Mouse (Mus musculus) hindbrain, postnatal 0 days (tissue): ENCODE measurements around the gene Pls1. TPM values are rescaled to one million over a fixed set of nuclear protein-coding genes. Genes with fewer than 3 reads are reported as not detected.

Experiments used
- ATAC-seq: fragments of 200-750 bp; cut with Nextera tagmentation; 2 replicates; pipeline ENCODE4 v1.8.0; 2017; ENCODE audit warnings: mild to moderate bottlenecking, moderate TSS enrichment, moderate library complexity
- DNase-seq: peaks from one replicate; pipeline ENCODE4 v3.0.0-alpha.2; 2015; ENCODE audit warnings: low spot score
- H3K27ac ChIP-seq: fragments of 300-500 bp; sonication (generic); 2 replicates; pipeline ENCODE4 v1.5.1; 2014; ENCODE audit warnings: mild to moderate bottlenecking
- H3K27me3 ChIP-seq: fragments of 300-500 bp; sonication (generic); 2 replicates; pipeline ENCODE4 v1.6.1; 2014; ENCODE audit warnings: low read length, mixed read lengths; ENCODE audit not compliant: insufficient read depth
- H3K36me3 ChIP-seq: fragments of 300-500 bp; sonication (generic); 2 replicates; pipeline ENCODE4 v1.6.1; 2014; ENCODE audit warnings: low read length, mixed read lengths; ENCODE audit not compliant: insufficient read depth
- H3K4me1 ChIP-seq: fragments of 300-500 bp; sonication (generic); 2 replicates; pipeline ENCODE4 v1.6.1; 2014; ENCODE audit warnings: antibody characterized with exemption, low read length, mixed read lengths; ENCODE audit not compliant: insufficient read depth
- H3K4me2 ChIP-seq: fragments of 300-500 bp; sonication (generic); 2 replicates; pipeline ENCODE4 v1.6.1; 2014; ENCODE audit warnings: low read depth, mild to moderate bottlenecking, low read length, moderate library complexity, mixed read lengths
- H3K4me3 ChIP-seq: fragments of 300-500 bp; sonication (generic); 2 replicates; pipeline ENCODE4 v1.5.1; 2014; ENCODE audit warnings: low read length
- H3K9ac ChIP-seq: fragments of 300-500 bp; sonication (generic); replicated peaks from 2 replicates; pipeline ENCODE4 v1.6.1; 2014; ENCODE audit warnings: mild to moderate bottlenecking, low read length, moderate library complexity, mixed read lengths
- H3K9me3 ChIP-seq: fragments of 300-500 bp; sonication (generic); 2 replicates; pipeline ENCODE4 v1.6.1; 2016; ENCODE audit warnings: low read length, mixed read lengths
- CTCF ChIP-seq: IDR thresholded peaks from 2 replicates; pipeline ENCODE4 v1.5.1; 2016; ENCODE audit warnings: antibody characterized with exemption, control low read depth, low read depth
- WGBS: fragments of 180-500 bp; shearing (Covaris S2); extraction: QIAGEN DNeasy Blood & Tissue Kit; methylation state at CpG from one replicate; pipeline ENCODE4 v1.1.7; 2014; 5-methylcytosine and 5-hydroxymethylcytosine counted together
- polyA plus RNA-seq: library from polyadenylated mRNA; unstranded; fragments of >200 nt; fragmentation: Nextera tagmentation; extraction: Ambion mirVana; gene quantifications from 2 replicates; pipeline ENCODE4 v1.2.1, GENCODE M21; 2015
- total RNA-seq: library from RNA; depleted of rRNA; stranded (reverse); fragments of >200 nt; gene quantifications from 2 replicates; pipeline ENCODE4 v1.2.3, GENCODE M21; 2014

Gene Pls1
- total and polyA plus RNA-seq, 2 experiments from 2014 or later, result 0.78 to 3.0 TPM

- Histone ChIP-seq H3K4me2 (no peak overlapping the region), H3K27me3 (no peaks in the 10 kb centered on the region), H3K4me3 (no peak overlapping the region), H3K9ac (no peak overlapping the region), H3K9me3 (no peaks in the 10 kb centered on the region), H3K4me1 (no peaks in the 10 kb centered on the region), H3K36me3 (no peaks in the 10 kb centered on the region), H3K27ac (no peak overlapping the region)
- no peak for TF ChIP-seq CTCF
- DNase-seq (no peak), ATAC-seq (no peak)
- 71% methylated on average over 2 of the region's 2 CpGs for whole genome bisulfite sequencing
These were observed 9.8 kb upstream of the Pls1 start for GRCm38 (mm10) chr9:95854891-95855290.

- H3K4me2 ChIP-seq, result no peak overlapping the region
- H3K9ac ChIP-seq, result no peak overlapping the region
- H3K27ac ChIP-seq, result no peak overlapping the region
- no peaks in the 10 kb centered on the region for H3K9me3 ChIP-seq
- H3K4me1 ChIP-seq, result no peaks in the 10 kb centered on the region
- H3K36me3 ChIP-seq, result no peaks in the 10 kb centered on the region
- 26% methylated on average over 4 of the region's 4 CpGs for WGBS
- DNase-seq, result peak; percentile 93
- H3K27me3 ChIP-seq, result no peaks in the 10 kb centered on the region
- peak; percentile 48; the same call in 1 of the 2 replicates for ATAC-seq
- no peak overlapping the region for H3K4me3 ChIP-seq
- peak; percentile 93 for TF ChIP-seq CTCF
These were observed 7.8 kb upstream of the Pls1 start for GRCm38 (mm10) chr9:95852896-95853295.

GRCm38 (mm10) chr9:95851671-95852070, 6.6 kb upstream of the Pls1 start:
- no peak overlapping the region for H3K4me3 ChIP-seq
- no peaks in the 10 kb centered on the region for H3K4me1 ChIP-seq
- DNase-seq (no peak), ATAC-seq (no peak)
- no peak overlapping the region for H3K27ac ChIP-seq
- H3K36me3 ChIP-seq, result no peaks in the 10 kb centered on the region
- H3K9ac ChIP-seq, result no peak overlapping the region
- 68% methylated on average over 11 of the region's 11 CpGs for WGBS
- no peak for TF ChIP-seq CTCF
- no peak overlapping the region for H3K4me2 ChIP-seq
- no peaks in the 10 kb centered on the region for H3K27me3 ChIP-seq
- H3K9me3 ChIP-seq, result no peaks in the 10 kb centered on the region

DNA sequence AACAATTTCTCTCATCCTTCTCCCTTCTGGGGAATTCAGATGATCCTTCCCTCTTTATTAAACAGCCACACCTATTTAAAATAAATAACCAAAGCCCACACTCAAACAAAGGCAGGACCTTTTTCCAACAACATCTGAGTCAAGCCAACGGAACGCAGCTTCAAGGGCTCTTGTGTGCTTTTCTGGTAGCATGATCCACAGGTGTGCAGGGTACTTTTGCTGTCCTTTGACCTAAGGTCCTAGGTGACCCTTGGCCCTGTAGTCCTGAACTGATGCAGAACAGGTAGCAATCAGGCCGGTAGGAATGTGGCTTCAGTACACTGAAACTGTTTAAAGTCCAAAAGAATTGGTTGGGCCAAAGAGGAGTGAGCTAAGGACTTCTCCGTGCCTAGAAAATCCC, 600 bp upstream of the Pls1 start:
- ATAC-seq, result no peak

DNA sequence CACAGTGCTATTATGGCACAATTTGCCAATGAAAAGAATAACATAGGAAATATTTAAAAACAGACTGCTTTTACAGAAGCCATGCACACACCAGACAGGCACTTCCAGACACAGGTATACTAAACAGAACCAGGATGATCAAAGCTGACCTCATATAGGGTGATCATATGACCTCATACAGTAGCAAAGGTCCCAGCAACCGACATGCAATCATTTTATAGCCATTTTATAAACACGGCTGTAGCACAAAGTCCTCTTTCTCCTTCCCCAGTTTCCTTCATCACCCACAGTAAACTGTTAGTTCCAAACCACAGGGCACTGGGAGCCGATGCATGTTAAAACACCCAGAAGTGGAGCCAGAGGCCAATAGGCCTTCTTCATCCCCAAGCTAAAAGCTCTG, 5.7 kb downstream of the Pls1 start:
- Histone ChIP-seq H3K4me1 (no peaks in the 10 kb centered on the region), H3K9me3 (no peaks in the 10 kb centered on the region), H3K36me3 (no peaks in the 10 kb centered on the region), H3K27ac (no peak overlapping the region), H3K4me2 (no peak overlapping the region), H3K27me3 (peaks cover 7% of the 10 kb centered on the region; the same call in 1 of the 2 replicates), H3K9ac (no peak overlapping the region), H3K4me3 (no peak overlapping the region)
- WGBS, result 92% methylated on average over 3 of the region's 3 CpGs
- ATAC-seq (no peak), DNase-seq (no peak)
- TF ChIP-seq CTCF, result no peak

More for the DNA sequence above, 600 bp upstream of the Pls1 start:
- no peak for TF ChIP-seq CTCF
- DNase-seq, result no peak
- Histone ChIP-seq H3K27ac (no peak overlapping the region), H3K9me3 (no peaks in the 10 kb centered on the region), H3K4me3 (peak overlapping the region; percentile 72), H3K9ac (peak overlapping the region; percentile 39; the same call in 1 of the 2 replicates), H3K36me3 (no peaks in the 10 kb centered on the region), H3K4me1 (no peaks in the 10 kb centered on the region), H3K27me3 (peaks cover 7% of the 10 kb centered on the region; the same call in 1 of the 2 replicates), H3K4me2 (peak overlapping the region; percentile 94)
- WGBS, result 73% methylated on average over 4 of the region's 4 CpGs

- no peak for TF ChIP-seq CTCF
- H3K9ac ChIP-seq, result no peak overlapping the region
- WGBS, result 92% methylated on average over 10 of the region's 10 CpGs
- no peaks in the 10 kb centered on the region for H3K36me3 ChIP-seq
- H3K4me3 ChIP-seq, result no peak overlapping the region
- ATAC-seq (no peak), DNase-seq (no peak)
- H3K4me1 ChIP-seq, result no peaks in the 10 kb centered on the region
- H3K27me3 ChIP-seq, result no peaks in the 10 kb centered on the region
- no peaks in the 10 kb centered on the region for H3K9me3 ChIP-seq
- H3K27ac ChIP-seq, result no peak overlapping the region
- H3K4me2 ChIP-seq, result no peak overlapping the region
These were observed 9.4 kb downstream of the Pls1 start for GRCm38 (mm10) chr9:95835741-95836140.

DNA sequence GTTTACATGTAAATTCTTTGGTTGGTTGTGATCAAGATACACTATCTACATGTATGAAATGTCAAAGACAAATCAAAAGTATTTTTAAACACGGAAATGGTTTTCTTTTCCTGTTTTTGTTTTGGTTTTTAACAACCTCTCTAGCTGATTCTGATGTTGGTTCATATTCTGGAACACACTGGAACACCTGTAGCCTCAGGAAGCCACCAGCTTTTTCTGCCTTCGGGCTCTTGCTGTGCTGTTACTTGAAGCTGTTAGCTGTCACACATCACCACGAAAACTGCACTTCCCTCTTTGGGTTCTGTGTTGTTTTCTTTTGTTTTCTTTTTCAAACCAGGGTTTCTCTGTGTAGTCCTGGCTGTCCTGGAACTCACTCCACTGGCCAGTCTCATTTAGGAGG, 10.3 kb downstream of the Pls1 start:
- H3K4me3 ChIP-seq, result no peak overlapping the region
- H3K36me3 ChIP-seq, result no peaks in the 10 kb centered on the region
- 53% methylated on average over 3 of the region's 3 CpGs for WGBS
- DNase-seq, result no peak
- no peak overlapping the region for H3K27ac ChIP-seq
- H3K4me1 ChIP-seq, result no peaks in the 10 kb centered on the region
- TF ChIP-seq CTCF, result no peak
- H3K9me3 ChIP-seq, result no peaks in the 10 kb centered on the region
- no peak overlapping the region for H3K4me2 ChIP-seq
- H3K9ac ChIP-seq, result no peak overlapping the region
- no peak for ATAC-seq
- no peaks in the 10 kb centered on the region for H3K27me3 ChIP-seq
